Mouse (Mus musculus): ENCODE measurements around the gene Timm17a. TPM values are rescaled to one million over a fixed set of nuclear protein-coding genes. Genes with fewer than 3 reads are reported as not detected.
A peak's percentile ranks its signal among the peaks of the same experiment; 100 is the strongest.

The Timm17a gene
- polyA plus RNA-seq, 1 experiment: 110 TPM

- H3K4me3 ChIP-seq (replicated peaks; ENCODE audit: insufficient read depth, low read depth, low read length): no peak overlapping the region
- no peak overlapping the region for H3K27ac ChIP-seq (ENCODE audit: insufficient read depth, low read length)
- TF ChIP-seq CTCF (IDR thresholded peaks at IDR 0.05; ENCODE audit: borderline replicate concordance, insufficient read depth, low read depth, low read length) (0 out of 2 replicates have a peak, but pooled peaks have one; percentile 9), POLR2A (IDR thresholded peaks at IDR 0.05; ENCODE audit: borderline replicate concordance, insufficient read depth, low read length) (no peak)
- no peaks in the 10 kb centered on the region for H3K4me1 ChIP-seq (ENCODE audit: control insufficient read depth, insufficient read depth, low read length)
- DNase-seq: no peak
- WGBS: 87% methylated on average over 6 of the region's 6 CpGs
- no peaks in the 10 kb centered on the region for H3K27me3 ChIP-seq (ENCODE audit: control insufficient read depth, insufficient read depth, low read length)
Measured at GRCm38 (mm10) chr1:135256299-135256698, 57.3 kb downstream of the Timm17a start.

DNA sequence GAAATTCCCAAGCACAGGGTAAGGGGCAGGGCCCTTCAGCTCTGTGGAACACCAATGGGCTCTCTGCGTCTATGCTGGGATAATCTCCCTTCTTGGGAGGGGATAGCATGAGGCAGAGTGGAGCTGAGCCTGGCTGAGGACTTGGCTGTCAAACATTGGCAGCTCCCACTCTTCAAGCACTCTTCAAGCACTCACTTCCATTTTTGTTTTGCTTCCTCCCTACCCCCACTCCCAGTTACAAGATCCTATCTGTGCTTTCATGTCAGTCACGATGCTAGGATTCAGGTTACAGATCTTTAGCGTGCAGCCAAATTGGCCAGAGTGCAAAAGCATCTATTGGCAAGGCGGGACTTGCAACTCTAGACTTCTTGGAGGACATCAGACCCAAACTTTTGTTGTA is 60.7 kb downstream of the Timm17a start:
- no peak for DNase-seq
- H3K27ac ChIP-seq (ENCODE audit: insufficient read depth, low read length): no peak overlapping the region
- no peaks in the 10 kb centered on the region for H3K4me1 ChIP-seq (ENCODE audit: control insufficient read depth, insufficient read depth, low read length)
- no peak for TF ChIP-seq CTCF (IDR thresholded peaks at IDR 0.05; ENCODE audit: borderline replicate concordance, insufficient read depth, low read depth, low read length)
- TF ChIP-seq POLR2A (IDR thresholded peaks at IDR 0.05; ENCODE audit: borderline replicate concordance, insufficient read depth, low read length): no peak
- WGBS: 52% methylated on average over 4 of the region's 4 CpGs
- no peak overlapping the region for H3K4me3 ChIP-seq (replicated peaks; ENCODE audit: insufficient read depth, low read depth, low read length)
- no peaks in the 10 kb centered on the region for H3K27me3 ChIP-seq (ENCODE audit: control insufficient read depth, insufficient read depth, low read length)

DNA sequence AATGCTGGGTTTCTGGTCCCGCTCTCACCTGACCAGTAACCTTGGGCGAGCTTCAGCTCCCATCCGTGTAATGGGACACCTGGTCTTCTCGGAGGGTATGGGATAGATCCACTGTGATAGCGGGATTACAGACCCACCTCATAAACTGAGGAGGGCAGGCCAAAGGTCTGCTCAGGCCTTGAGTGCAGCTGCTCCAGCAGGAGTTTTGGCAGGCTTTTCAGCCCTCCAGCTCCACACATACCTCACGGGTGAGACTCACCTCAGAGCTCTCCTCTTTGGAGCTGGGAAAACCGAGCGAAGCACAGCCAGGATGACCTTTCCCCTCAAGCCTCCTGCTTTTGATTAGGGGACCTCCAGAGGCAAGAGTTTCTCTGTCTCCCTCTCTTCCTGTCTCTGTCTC is 62.2 kb downstream of the Timm17a start:
- no peak for DNase-seq
- no peaks in the 10 kb centered on the region for H3K4me1 ChIP-seq (ENCODE audit: control insufficient read depth, insufficient read depth, low read length)
- no peaks in the 10 kb centered on the region for H3K27me3 ChIP-seq (ENCODE audit: control insufficient read depth, insufficient read depth, low read length)
- H3K4me3 ChIP-seq (replicated peaks; ENCODE audit: insufficient read depth, low read depth, low read length): no peak overlapping the region
- TF ChIP-seq CTCF (IDR thresholded peaks at IDR 0.05; ENCODE audit: borderline replicate concordance, insufficient read depth, low read depth, low read length): no peak
- TF ChIP-seq POLR2A (IDR thresholded peaks at IDR 0.05; ENCODE audit: borderline replicate concordance, insufficient read depth, low read length): no peak
- H3K27ac ChIP-seq (ENCODE audit: insufficient read depth, low read length): no peak overlapping the region
- WGBS: 89% methylated on average over 8 of the region's 8 CpGs

- 78% methylated on average over 3 of the region's 3 CpGs for WGBS
- TF ChIP-seq POLR2A (IDR thresholded peaks at IDR 0.05; ENCODE audit: borderline replicate concordance, insufficient read depth, low read length): no peak
- TF ChIP-seq CTCF (IDR thresholded peaks at IDR 0.05; ENCODE audit: borderline replicate concordance, insufficient read depth, low read depth, low read length): no peak
Measured at GRCm38 (mm10) chr1:135250706-135251105, 62.9 kb downstream of the Timm17a start.

DNA sequence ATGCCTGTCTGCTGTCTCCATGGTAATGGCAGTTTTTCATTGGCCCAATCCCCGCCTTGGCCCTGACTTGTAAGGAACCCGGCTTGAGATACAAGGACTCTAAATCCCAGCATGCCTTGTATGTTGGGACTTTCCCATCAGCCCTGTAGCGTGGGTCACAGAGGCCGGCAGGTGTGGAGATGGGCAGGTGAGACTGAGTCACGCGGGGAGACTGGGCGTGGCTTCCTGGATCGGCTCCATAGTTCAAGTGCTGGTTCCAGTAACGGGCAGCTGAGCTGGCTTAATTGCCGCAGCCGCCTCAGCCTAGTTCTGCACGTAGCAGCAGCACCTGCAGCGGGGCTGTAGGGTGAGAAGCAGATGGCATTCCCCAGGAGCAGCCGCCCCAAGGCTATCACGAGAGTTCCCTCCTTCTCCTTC is 65.1 kb downstream of the Timm17a start:
- TF ChIP-seq CTCF (IDR thresholded peaks at IDR 0.05; ENCODE audit: borderline replicate concordance, insufficient read depth, low read depth, low read length): no peak
- no peak for TF ChIP-seq POLR2A (IDR thresholded peaks at IDR 0.05; ENCODE audit: borderline replicate concordance, insufficient read depth, low read length)
- no peaks in the 10 kb centered on the region for H3K27me3 ChIP-seq (ENCODE audit: control insufficient read depth, insufficient read depth, low read length)
- H3K4me3 ChIP-seq (replicated peaks; ENCODE audit: insufficient read depth, low read depth, low read length): peak overlapping the region; percentile 58
- H3K4me1 ChIP-seq (ENCODE audit: control insufficient read depth, insufficient read depth, low read length): no peaks in the 10 kb centered on the region
- DNase-seq: peak; percentile 67 to 74
- 4% methylated on average over 15 of the region's 15 CpGs for WGBS
- H3K27ac ChIP-seq (ENCODE audit: insufficient read depth, low read length): no peak overlapping the region

More at GRCm38 (mm10) chr1:135250706-135251105, 62.9 kb downstream of the Timm17a start:
- H3K4me1 ChIP-seq (ENCODE audit: control insufficient read depth, insufficient read depth, low read length): no peaks in the 10 kb centered on the region
- DNase-seq: no peak
- H3K27ac ChIP-seq (ENCODE audit: insufficient read depth, low read length): no peak overlapping the region
- H3K27me3 ChIP-seq (ENCODE audit: control insufficient read depth, insufficient read depth, low read length): no peaks in the 10 kb centered on the region
- H3K4me3 ChIP-seq (replicated peaks; ENCODE audit: insufficient read depth, low read depth, low read length): no peak overlapping the region

Other genes starting within 250 kb of the Timm17a start
- gene Lgr6, start 208.5 kb downstream of the Timm17a start, polyA plus RNA-seq (2012; rRNA removed): 2.9 and 3.0 TPM in 2 replicates
- 0.25 and 0.29 TPM in 2 replicates for gene Ptpn7, start 181.1 kb downstream of the Timm17a start, polyA plus RNA-seq (2012; rRNA removed)
- 285 and 297 TPM in 2 replicates for gene Arl8a, start 167.0 kb downstream of the Timm17a start, polyA plus RNA-seq (2012; rRNA removed)
- gene Gpr37l1, start 146.1 kb downstream of the Timm17a start, polyA plus RNA-seq (2012; rRNA removed): 555 and 600 TPM in 2 replicates
- 0.34 and 0.63 TPM in 2 replicates for gene Elf3, start 55.2 kb downstream of the Timm17a start, polyA plus RNA-seq (2012; rRNA removed)
- gene Rnpep, start 29.7 kb downstream of the Timm17a start, polyA plus RNA-seq (2012; rRNA removed): 54.2 and 54.4 TPM in 2 replicates
- gene Lmod1, start 11.0 kb upstream of the Timm17a start, polyA plus RNA-seq (2012; rRNA removed): 0.47 and 0.59 TPM in 2 replicates
- gene Shisa4, start 61.5 kb upstream of the Timm17a start, polyA plus RNA-seq (2012; rRNA removed): 130 and 147 TPM in 2 replicates
- gene Ipo9, start 116.7 kb upstream of the Timm17a start, polyA plus RNA-seq (2012; rRNA removed): 139 and 157 TPM in 2 replicates

Measured in cerebellum, adult 2 months (tissue).